Mouse (Mus musculus) c-Kit-positive CD71-positive TER-119-negative erythroid progenitor cells, embryonic 14.5 days (primary cell): ENCODE results near the gene Aktip.

Experiments used
- DNase-seq: peaks from one replicate; pipeline ENCODE4 v3.0.0-alpha.2; 2013; ENCODE audit warnings: low read depth

Aktip gene

DNA sequence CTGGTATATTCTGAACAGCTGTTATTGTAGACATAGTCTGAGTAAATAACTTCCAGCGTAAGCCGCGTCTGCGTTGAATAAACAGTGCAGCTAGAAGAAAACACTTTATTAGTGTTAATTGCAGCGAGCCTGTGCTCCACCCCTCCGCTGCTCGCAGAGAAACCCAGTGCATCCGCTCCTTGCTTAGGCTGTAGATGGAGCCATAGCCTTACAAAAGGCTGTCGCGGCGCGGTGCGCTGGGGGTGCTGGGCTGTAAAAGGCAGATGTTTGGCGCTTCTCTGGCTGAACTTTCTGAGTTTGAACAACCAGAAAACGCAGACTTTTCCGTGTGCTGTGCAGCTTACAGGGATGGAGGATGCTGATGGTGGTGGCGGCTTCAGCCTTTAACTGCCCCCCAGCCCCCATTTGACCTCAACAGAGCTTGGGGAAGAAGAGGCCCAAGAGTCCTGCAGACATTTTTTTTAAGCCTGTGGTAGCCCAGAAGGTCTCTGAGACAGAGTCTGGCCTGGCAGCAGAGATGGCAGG, 8.9 kb downstream of the Aktip start:
- peak; percentile 25 for DNase-seq

DNA sequence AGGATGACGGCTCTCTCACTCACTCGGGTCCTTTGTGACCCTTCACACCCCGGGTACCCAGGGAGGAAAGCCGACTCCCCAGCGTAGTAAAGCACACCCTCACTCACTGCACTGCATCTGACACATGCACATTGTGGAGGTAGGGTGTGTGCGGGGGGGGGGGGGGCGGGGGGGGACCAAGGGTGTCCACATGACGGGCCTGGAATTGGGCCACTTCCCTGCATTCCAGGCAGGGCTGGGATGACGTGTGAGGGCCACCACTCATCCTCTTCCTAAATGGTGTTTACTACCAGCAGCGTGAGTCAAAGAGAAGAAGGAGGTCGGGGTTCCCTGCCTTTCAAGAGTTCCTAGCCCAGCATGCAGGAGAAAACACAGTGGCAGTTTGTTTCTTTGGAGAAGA, 11.6 kb downstream of the Aktip start:
- no peak for DNase-seq

GRCm38 (mm10) chr8:91186372-91186771, 13.4 kb downstream of the Aktip start:
- DNase-seq, result no peak

DNA sequence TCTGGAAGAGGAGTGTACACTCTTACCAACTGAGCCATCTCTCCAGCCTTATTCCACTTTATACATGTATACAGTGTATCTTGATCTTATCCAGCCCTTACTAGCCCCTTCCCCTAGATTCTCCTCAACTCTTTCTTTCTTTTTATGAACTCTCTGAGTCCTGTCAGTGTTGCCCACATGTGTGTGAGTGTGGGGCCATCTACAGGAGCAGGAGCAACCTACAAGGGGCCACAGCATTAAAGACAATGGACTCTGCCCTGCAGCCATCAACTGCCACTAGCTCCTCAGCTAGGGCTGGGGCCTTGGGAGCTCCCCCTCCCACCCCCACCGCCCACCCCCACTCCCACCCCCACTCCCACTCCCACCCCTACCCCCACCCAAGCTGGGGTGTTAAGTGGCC, 22.1 kb downstream of the Aktip start:
- no peak for DNase-seq

GRCm38 (mm10) chr8:91176176-91176575, 23.6 kb downstream of the Aktip start:
- DNase-seq, result no peak

DNA sequence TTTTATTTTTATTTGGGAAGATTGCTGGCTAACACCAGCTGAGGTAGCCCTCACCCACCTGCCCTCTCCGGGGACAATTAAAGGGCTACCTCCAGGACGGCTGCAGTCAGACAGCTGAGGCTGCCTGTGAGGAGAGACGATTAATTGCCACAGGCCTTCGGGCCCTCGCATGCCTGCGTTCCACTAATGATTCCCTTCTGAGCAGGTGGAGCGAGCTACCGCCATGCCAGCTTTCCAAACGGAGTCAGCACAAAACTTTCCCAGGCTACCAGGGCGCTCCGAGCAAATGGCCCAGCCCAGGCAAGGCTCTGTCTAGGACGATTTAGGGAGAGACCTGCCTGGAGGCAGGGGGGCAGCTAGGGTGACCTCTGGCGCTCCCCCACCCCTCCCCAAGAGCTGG, 28.2 kb downstream of the Aktip start:
- DNase-seq, result no peak

GRCm38 (mm10) chr8:91170914-91171313, 28.9 kb downstream of the Aktip start:
- DNase-seq, result no peak

DNA sequence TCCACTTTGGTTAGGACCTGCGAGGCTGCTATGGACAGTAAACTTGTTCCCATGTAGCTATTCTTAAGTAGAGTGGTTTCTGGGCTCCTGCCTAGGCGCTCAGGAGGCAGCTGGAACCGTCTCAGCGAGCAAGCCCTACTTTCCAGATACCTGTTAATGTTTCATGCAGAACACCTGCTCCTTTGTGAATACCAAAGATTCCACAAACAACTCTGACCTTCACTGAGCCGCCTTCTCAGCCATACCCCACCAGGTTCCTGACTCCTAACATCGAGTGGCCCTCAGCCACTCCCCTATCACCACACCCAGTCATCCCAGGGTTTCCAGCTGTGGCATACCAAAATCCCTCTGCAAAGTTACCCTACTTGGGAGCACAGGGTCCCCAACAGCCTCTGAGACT, 29.6 kb downstream of the Aktip start:
- DNase-seq, result no peak

DNA sequence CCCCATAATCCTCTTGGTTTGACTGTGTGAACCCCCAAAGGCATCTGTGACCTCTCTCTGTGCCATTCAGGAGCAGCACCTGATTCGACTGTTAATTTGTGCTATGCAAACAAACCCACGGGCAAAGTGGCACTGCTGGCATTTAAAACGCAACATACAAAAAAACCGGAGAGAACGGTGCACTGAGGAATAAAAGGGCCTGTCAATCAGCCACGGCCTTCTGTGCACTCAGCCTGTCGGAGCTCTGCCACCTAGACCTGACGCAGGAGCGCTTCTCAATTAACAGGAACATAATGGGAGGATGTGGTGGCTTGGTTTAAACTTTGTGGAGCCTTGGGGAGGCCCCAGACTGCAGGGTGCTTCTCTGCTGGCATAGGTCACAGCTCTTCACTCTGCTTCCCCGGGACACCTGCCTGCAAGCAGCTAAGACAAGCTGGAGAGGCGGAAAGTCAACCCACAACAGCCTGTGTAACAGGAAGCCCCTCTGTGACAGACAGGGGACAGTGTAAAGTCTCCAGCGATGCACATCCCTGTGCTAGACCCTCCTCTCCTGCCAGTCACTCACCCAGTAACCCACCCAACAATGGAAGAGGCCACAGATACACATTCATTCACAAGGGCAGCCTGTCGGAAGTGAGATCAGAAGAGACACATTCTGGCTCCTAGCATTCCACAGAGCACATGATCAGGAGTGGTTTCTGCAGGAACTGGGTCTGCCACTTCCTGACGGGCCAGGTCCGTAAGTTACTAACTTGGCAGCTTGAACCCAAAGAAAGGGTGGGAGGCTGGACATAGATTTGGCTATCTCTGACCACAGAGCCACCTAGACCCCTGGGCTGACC, 39.6 kb downstream of the Aktip start:
- no peak for DNase-seq

GRCm38 (mm10) chr8:91158617-91159016, 41.2 kb downstream of the Aktip start:
- no peak for DNase-seq

DNA sequence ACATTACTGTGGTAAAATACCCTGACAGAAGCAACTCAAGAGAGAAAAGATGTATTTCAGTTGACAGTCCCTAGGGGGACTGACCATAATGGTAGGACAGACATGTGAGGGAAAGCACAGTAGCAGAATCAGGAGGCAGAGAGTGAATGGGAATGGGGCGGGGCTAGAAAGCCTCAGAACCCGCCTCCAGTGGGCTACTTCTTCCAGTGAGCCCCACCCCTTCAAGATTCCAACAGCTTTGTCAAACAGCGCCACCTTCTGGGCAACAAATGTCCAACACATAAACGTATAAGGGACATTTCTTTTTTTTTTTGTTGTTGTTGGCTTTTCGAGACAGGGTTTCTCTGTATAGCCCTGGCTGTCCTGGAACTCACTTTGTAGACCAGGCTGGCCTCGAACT, 45.2 kb downstream of the Aktip start:
- peak; percentile 49 for DNase-seq

- DNase-seq, result no peak
These were observed 45.9 kb downstream of the Aktip start for GRCm38 (mm10) chr8:91153831-91154230.

DNA sequence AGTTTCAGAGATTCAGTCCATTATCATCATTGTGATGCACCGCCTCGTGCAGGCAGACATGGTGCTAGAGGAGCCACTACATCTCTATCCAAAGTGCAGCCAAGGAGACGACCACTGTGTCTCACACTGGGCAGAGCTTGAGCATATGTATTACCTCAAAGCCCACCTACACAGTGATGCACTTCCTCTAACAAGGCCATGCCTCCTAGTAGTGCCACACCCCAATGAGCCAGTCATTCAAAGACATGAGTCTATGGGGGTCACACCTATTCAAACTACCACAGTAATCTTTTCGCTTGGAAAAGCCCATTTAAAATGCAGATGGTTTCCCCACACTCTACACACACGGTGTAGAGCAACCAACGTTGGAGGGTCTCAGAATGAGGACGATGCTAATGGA, 48.2 kb downstream of the Aktip start:
- DNase-seq, result no peak

DNA sequence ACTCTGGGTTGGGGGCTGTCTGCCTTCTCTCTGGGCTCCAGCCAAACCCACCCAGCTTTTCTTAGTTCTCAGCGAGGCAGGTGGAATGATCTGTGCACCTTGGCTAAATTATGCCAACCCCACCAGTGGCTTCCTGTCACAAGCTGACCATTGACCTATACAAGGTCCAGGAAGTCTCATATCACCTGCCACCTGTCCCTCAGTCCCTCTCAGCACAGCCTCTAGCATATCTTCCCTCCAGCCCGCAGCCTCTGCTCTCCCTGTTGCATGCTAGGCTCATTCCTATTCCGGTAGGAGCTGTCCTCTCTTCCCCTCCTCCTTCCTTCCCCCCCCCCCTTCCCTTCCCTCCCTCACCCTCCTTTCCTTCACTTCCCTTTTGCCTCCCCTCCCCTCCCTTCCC, 50.5 kb downstream of the Aktip start:
- DNase-seq, result no peak

DNA sequence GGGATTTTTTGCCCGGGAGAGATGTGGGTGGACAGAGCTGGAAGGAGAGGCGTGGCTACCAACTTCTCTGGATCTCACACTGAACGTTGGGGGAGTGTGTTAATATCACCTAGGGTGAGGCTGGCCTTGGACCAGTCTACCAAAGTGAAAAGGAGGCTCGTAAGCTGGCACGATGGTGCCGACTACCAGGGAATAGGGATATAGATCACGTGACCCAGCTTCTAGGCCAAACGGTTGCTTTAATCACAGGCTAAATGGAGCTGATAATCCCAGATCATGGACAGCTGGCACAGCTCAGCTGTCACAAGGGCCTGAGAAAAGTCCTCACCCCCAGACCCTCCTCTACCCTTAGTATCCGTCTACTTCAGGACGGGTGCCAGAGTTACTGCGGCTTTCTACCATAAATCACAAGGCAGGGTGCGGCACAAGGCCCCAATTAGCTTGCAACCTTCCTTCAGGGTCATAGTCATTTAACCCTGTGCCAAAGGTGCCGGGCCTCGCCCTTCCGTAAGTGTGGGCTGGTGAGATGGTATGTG, 51.1 kb downstream of the Aktip start:
- no peak for DNase-seq

DNA sequence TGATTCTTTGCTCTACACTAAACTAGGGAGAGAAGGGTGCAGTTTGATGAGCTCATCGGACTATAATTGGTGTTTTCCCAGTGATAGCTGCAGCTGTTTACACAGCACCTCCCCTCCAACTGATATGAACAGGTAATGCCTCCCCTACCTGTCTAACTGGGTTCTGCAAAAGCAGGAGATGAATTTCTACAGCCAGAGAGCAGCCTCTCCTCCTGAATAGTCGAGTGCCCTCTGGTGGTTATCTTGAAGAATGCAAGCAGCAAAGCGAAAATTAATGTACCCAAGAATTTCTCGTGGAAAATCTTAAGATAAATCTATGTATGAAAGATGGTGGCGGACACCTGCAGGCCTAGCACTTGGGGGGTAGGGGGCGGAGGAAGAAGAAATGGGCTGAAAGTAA, 52.1 kb downstream of the Aktip start:
- no peak for DNase-seq

DNA sequence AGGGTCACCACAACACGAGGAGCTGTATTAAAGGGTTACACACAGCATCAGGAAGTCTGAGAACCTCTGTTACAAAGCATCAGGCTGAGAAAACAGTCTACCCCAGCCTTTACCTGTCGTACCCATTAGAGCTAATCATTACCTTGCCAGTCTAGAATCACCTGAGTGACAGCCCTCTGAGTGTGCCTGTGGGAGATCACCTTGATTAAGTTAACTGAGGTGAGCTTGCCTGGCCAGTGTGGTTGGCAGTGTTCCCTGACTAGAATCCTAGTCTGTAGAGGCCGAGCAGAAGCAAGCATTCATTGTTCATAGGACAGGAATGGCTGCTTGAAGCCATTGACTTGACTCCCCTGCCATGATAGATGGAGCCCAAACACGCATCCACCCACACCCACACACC, 58.9 kb downstream of the Aktip start:
- no peak for DNase-seq

- no peak for DNase-seq
These were observed 64.2 kb downstream of the Aktip start for GRCm38 (mm10) chr8:91135308-91136181.

DNA sequence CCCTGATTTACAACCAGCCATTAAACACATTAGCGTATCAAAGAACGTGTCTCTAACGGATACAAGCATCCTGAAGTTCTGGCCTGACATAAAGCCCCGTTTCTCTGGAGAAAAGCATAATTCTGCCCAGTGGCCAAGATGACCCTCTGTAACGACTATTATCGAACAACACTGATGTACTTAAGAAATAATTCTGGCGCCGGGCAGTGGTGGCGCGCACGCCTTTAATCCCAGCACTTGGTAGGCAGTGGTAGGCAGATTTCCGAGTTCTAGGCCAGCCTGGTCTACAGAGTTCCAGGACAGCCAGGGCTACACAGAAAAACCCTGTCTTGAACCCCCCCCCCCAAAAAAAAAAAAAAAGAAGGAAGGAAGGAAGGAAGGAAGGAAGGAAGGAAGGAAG, 65.1 kb downstream of the Aktip start:
- no peak for DNase-seq

GRCm38 (mm10) chr8:91134070-91134475, 65.7 kb downstream of the Aktip start:
- DNase-seq, result peak; percentile 98

GRCm38 (mm10) chr8:91133441-91134069, 66.2 kb downstream of the Aktip start:
- no peak for DNase-seq

GRCm38 (mm10) chr8:91132731-91133130, 67.0 kb downstream of the Aktip start:
- no peak for DNase-seq
